Mouse (Mus musculus) heart, adult 9 months (tissue): ENCODE data around the gene Cnfn.

Experiments used
- DNase-seq, 2 experiments: peaks; one replicate each; pipeline ENCODE4 v3.0.0; 2022; ENCODE audit warnings: low spot score in 2 of 2

Gene Cnfn

DNA sequence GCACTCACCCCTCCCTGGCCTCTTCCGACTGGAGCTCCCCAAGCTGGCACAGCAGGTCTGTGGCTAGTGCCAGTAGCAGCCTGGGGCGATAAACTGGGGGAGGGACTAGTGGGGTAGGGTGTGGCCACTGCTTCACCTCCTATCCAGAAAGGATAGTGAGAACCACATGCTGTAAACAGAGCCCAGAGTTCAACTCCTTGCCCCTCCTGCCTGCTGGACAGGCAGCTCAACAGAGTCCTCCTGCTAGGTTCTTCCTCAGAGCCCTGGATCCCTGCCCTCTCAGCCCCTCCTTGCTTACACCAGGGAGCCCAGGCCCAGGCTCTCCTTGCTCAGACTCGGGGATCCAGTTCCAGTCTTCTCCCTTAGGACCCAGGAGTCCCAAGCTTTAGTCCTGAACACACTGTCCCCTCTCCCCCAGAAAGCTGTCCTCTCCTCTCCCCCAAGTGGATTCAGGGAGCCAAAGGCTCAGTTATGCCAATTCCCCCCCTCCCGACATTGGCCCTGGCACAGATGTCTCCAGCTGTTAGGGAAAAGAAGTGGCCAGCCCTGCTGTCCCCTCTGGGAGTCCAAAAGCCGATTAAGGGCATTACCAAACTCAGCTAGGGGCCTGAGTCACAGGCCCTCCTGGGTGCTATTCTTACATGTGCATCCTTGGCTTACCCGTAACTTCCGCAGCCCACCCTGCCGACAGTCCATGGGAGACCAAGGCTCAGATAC lies 20.7 kb upstream of the Cnfn start:
- DNase-seq, result peak; percentile 86 to 90

DNA sequence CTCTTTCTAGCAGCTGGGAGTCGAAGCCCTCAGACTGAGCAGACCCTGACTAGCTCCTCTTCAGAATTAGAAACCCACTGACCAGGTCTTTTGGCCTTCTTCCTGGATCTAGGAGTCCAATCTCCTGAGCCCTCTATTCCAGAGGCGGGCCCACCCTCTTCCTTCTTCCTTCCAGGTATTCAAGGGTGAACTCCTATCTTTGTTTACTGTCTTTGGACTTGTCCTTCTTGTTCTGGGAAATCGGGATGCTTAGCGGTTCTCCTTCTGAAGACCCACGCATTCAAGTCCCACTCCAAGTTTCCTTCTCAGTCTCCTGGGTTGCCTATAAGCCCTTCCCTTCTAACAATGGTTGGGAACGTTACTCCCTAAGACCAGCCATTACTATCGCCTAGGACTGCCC lies 19.4 kb upstream of the Cnfn start:
- DNase-seq, result peak; percentile 58 to 74

DNA sequence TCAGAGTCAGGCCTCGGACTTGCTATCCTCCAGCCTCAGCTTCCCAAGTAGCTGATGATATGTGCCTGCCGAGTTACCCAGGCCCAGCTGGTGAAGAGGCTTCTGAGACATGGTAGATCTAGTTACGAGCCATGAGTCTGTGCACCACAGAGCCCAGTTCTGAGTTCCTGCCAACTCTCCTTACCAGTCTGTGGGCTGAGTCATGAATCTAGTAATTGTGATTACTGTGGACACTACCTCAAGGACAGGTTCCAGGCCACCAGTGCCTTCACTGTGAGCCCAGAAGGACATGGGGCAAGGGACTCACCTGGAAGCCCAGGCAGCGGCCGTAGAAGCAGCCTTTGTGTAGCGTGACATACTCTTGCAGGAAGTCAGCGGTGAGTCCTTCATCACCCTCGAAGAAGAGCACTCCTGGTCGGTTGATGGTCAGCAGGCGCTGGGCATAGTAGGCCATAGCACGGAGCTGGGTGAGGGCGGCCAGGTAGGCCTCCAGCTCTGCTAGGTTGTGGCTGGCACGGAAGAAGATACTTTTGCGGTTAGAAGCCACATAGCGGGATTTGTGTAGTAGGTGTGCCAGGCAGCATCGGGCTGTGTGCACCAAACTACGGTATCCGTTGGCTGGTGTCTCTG lies 18.4 kb upstream of the Cnfn start:
- DNase-seq, result peak in 1 of 2 experiments; percentile 54

DNA sequence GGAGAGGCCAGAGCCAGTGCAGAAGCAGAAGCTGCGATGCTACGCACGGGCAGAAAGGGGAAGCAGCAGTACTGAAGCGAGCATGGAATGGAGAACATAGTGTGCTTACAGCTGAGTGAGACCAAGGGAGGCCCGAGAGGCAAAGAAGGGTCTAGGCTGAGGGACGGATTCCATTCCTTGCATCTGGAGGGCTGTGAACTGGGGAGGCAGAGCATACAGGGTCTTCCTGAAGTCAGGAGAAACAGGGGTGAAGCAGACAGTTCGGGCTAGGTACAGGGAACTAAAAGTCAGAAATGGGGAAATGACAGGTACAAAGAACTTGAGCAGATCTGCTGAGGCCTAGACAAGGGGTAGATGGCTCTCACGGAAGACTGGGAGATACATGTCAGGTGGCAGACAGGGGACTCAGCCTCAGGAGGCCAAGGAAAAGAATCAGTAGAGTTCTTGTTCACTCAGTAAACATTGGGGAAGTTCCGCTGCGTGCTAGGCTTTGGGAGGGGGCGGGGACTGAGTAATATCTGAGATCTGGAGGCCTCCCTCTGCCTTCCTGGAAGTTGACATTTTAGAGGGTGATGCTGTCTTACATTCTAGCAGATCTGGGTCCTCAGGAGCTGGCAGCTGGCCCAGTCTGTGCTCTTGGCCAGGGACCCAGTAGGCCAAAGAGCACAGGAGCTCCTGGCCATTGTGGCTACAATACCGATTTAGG lies 16.5 kb upstream of the Cnfn start:
- DNase-seq, result peak; percentile 92 to 95

DNA sequence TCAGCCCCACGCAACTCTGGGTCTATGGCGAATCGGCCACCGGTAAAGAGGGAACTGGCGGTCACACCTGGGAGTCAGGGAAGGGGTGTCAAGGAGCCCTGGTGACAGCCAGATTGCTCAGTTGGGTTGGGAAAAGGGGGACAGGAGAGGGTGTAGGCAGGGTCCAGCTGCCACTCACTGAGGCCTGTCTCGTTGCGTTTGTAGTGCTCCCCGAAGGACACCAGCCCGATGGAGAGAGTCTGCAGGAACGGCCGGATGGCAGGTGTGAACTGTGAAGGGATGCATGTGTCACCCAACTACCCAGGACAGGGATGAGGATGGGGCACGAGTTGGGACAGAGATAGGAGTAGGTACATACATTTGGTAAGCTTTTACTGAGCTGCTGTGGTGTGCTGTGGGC lies 15.7 kb upstream of the Cnfn start:
- no peak for DNase-seq

DNA sequence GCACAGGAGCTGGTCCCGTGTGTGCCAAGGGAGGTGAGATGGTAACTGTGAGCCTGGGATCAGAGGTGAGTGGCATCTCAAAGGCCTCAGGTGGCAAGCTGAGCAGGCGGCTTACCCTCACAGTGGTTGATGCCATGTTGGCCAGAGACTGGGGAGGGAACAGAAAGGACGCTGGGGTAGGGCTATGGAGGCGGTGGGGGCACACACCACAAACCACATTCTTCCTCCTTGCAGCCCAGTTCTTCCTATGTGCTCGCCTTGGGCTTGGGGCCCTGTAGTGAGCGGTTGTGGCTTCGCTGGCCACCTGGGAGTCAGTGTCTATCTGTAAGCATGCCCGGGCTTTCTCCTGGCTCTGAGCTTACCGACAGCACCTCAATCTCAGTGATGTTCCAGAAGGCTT lies 15.3 kb upstream of the Cnfn start:
- no peak for DNase-seq

DNA sequence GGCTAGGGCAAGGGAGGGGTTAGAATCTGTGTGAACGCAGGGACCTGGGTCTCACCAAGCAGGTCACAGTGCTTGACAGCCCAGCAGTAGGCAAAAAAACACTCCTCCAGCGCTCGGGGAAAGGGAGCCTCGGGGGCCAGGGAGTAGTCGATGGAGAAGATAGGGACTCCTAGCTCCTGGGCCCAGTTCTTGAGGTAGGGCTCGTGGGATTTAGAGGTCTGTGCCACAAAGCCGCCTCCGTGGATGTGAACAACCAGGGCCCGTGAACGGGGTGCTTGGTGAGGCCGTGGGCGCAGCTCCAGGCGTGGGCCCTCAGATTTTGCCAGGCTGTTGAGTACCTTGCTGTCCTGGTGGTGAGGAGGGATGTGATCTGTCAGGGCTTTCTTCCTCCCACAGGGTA lies 14.8 kb upstream of the Cnfn start:
- DNase-seq, result no peak

DNA sequence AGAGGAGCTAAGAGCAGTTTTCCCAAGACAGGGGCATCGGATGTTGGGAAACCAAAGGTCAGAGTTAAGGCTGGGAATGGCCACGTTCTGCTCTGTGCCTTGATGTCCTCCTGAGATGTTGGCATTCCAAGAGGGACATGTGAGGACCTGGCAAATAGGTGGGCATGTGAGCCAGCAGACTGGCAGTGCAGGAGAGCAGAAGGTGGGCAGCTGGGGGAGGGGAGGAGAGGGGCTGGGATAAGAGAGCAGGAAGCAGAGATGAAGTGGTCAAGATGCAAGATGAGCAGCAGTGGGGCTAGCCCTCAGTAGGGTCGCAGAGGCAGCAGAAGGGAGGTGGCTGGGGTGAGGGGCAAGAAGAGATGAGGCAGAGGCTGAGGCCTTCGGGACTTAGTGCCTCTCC lies 14.4 kb upstream of the Cnfn start:
- no peak for DNase-seq

DNA sequence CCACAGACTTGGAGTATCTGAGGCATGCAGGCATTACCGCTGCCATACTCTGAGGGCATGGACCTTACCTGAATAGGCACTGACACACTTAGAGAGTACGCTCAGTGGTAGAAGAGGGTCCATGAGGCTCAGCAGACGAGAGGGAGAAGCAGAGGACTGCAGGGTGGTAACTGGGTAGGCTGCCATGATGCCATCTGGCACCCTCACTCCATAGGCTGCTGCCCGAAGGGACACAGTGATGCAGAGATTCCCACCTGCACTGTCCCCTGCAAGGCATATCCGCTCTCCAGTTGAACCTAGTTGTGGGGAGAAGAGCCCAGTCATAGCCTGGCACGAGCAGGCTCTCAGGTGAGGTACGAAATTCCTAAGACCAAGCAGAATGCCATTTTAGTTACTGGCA lies 13.9 kb upstream of the Cnfn start:
- DNase-seq, result no peak

DNA sequence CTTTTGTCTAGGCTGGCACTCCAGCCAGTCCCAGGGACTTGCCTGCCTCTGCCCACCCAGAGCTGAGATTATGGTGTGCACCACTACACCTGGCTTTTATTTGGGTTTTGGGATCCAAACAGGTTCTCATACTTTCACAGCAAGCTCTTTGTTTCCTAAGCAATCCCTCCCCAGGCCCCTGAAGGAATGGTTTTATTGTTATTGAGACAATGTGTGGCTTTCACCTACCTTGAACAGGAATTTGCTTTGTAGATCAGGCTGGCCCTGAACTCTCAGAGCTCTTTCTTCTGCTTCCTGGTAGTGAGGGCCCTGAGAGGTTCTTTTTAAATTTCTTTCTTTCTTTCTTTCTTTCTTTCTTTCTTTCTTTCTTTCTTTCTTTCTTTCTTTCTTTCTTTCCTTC lies 13.0 kb upstream of the Cnfn start:
- DNase-seq, result no peak

DNA sequence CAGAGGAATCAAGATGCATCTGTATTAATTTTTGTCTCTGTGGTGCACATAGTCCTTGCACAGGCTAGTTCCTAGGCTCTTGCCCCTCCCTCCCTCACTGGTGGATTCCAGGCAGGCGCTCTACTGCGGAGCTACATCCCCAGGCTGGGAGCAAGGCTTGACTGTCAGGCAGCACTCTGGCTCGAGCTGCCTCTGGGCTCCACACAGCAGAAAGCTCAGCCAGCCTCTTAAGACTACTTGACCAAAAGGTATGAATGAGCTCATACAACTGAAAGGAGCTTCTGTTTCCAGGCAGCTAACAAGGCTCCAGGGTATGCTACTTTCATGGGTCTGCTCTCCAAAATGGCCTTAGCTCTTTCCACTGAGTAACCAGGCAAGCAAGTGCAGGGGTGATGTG lies 11.8 kb upstream of the Cnfn start:
- DNase-seq, result no peak

DNA sequence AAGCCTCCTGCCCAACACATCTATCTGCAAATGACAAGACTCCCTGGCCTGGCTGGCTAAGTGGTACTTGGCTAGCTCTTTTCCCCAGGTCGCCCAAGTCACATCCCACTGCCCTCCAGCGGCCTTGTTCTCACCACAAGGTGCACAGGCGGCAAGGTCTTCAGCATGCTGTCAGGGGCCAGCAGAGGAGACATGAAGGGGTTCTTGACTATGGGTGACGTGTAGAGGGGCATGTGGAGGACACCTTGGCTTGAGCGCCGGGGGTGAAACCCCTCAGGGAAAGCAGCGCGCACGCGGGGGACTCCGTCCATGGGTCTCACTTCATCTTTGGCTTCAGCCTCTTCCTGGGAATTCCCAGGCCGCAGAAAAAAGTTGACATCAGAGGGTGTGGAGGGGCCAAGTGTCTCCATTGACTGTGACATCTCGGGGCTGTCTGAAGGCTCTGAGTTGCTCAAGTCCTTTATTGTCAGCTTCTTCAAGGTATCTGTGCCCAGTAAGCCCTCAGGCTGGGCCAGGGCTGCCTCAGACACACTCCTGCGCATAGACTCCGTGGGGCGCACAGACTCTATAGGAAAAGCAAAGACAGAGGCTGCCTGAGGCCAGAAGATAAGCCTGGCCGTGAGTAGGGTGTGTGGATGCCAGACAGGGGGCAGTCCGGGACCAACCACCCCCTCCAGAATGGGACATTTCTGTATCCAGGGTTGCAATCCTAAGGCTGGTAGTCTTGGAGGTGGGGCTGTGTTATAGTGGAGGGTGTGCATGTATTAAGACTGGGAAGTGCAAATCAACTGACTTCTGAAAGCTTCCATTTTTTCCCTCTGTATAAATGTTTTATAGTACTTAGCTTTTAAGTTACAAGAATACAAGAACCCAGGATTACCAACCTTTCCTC lies 11.1 kb upstream of the Cnfn start:
- DNase-seq, result no peak

DNA sequence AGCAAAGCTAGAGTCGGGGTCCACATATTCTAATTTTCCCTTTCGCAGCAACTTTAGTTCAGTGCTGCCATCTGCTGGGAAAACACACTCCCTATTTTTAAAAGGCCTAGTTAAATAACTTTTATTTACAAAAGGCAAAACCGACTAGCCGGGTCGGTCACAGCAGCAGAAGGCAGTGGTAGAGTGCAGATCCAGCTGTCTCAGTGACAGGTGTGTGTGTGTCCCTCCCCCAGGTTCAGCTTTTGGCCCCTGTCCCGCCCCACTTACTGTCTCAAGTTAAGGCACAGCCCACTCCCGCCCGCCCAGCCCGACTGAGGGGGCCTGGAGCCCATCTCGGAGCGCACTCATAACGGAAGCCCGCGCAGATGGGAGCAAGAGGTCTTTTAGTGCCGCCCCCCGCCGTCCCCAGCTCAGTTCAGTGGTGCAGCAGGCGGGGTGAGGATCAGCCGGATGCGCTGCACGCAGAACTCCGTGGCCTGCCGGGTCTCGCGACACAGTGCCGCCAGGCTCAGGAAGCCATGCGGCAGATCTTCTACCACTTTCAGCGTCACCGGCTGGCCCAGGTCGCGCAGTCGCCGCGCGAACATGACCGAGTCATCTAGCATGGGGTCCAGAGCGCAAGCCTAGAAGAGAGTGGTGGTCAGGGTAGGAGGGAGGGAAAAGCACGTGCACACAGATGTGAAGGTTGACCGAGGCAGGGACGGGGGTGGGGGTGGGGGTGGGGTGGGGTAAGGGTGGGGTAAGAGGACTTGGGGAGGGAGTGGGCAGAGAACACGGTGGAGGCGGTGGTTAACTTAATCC lies 10.2 kb upstream of the Cnfn start:
- peak in 1 of 2 experiments; percentile 50 for DNase-seq

DNA sequence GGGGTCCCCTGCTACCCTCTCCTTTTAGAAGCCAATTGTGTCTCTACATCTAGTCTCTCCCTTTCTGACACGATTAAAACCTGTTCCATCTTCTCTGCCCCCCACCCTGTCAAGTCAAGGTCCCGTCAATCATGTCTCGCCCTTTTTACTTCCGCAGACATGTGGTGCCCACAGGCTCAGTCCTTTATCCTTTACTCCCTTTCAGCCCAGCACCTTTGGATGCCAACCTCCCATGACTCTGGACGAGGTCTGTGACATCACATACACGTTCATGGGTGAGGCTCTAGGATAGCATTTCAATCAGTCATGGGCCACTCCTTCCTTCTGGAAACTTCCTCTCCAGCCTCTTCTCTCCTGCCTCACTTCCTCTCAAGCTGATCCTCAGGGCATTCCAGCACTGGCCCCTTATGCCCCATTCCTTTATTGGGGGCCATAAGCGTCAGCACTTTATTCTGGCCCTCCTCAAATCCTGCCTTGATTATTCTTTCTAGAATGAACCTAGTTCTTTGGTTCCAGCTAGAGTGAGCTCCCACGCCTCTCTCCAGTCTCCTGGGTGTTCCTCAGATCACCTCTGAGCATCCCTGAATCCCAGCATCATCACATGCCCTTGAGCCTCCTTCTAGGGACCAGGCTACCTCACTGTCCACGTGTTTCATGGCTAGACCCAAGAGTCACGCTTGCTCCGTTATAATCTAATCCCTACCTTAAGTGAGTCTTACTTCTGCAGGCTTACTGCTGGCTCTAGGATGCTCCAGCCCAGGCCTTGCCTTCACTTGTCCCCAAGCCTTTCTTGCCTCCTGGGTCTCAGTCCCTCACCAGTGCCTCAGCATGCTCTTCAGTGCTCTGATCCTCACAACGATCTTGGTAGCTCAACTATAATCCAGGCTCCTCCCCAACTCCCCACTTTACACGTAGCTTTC lies 8.9 kb upstream of the Cnfn start:
- DNase-seq, result no peak

DNA sequence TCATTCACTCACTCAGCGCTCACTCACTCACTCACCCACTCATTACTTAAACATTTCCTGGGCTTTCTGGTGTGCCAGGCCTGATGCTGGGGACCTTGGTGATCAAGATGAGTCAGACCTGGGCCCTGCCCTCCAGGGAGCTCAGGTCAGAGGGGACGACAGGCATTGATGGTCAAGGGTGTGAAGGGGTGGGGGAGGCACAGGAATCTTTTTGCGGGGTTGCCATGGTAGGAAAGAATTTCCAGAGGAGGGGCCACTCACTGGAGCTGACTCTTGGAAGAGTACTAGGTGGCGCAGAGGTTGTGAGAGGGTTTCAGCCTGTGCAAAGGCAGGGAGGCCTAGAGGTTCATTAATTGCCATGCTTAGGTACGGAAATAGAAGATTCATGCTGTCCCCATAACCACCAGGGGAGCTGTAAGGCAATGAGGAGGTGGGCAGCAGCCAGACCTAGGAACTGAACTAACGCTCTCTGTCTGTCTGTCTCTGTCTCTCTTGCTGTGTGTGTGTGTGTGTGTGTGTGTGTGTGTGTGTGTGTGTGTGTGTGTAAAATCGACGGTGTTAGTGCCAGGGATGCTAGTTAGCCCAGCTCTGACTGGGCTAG lies 7.7 kb upstream of the Cnfn start:
- DNase-seq, result no peak

DNA sequence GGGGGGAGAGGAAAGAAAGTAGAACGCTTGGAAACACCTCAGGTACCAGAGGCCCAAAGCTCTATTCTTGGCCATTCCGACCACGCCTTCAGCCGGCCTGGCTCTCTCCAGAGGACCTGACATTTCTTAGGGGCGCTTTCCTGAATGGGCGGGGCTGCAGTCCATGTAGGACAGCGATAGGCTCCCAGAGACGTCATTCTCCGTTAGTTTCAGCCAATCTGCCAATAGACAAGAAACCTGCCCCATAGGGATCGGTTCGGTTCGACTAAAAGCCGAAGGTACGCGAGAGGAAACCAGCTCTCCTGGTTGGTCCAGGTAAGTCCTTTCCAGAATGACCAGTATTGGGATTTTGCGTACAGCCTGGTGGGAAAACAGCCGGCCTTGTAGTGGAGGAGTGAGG lies 7.0 kb upstream of the Cnfn start:
- peak; percentile 91 to 92 for DNase-seq

DNA sequence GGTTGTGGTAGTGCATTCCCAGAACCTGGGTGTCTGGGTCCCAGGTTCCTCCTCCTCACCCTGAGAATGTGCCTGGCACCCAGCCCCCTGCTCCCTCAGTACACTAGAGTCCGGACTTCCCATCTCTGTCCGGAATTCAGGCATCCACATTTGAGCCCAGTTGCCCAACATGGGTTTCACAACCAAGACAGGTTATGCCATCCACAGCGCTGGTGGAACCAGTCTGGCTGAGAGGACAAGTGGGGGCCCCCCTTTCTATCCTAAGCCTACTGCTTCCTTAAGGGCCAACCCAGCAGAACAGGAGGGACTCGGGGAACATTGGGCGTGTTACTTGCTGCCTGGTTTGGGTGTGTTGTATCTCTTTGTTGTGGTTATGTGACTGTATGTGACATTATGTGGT lies 2.9 kb upstream of the Cnfn start:
- no peak for DNase-seq

DNA sequence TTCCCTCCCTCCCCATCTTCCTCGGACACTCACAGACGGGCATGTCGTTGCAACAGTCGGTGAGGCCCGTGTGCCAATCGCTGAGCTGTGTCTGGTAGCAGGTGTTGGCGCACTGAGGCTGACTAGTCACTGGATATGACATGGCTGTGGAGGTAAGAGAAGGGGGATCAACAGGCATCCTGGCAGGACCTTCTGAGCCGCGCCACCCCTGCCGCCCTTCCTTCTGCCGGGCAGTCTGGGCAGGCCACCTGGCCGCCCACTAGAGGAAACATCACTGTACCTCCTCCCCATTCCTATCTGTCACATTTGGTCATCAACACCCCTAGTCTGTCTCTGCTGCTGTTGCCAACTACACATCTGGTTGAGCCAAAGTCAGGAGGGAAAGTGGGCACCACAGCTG lies 1.2 kb downstream of the Cnfn start:
- DNase-seq, result no peak

DNA sequence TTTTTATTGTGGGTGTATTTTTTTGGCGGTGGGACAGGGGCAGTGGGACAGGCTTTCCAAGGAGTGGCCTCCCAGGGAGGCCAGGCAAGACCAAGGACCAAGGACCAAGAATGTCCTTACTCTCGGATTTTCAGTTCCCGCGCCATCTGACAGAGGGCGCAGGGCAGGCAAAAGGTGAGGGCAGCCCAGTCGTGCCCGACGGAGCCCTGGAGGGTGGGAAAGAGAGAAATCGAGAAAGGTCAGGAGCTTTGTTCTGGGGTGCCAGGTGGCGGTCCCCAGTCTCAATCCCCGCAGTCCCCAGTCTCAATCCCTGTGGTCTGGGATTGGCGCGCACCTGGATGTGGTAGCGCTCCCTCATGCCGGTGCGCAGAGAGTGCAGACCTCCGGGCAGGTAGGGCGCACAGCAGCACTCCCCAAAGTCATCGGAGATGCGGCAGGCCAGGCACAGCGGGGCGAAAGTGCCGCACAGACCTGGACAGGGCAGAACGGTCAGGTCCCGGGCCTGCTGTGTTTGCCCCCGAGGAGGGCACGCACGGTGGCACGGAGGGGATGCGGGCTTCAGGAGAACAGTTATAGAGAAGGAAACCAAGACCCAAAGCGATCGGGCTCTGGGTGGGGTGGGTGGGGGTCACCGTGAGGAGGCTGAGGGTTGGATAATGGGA lies 1.8 kb downstream of the Cnfn start:
- DNase-seq, result no peak
